9 mouse cellular contexts compared by ENCODE assay signal in the genomic region with DNA sequence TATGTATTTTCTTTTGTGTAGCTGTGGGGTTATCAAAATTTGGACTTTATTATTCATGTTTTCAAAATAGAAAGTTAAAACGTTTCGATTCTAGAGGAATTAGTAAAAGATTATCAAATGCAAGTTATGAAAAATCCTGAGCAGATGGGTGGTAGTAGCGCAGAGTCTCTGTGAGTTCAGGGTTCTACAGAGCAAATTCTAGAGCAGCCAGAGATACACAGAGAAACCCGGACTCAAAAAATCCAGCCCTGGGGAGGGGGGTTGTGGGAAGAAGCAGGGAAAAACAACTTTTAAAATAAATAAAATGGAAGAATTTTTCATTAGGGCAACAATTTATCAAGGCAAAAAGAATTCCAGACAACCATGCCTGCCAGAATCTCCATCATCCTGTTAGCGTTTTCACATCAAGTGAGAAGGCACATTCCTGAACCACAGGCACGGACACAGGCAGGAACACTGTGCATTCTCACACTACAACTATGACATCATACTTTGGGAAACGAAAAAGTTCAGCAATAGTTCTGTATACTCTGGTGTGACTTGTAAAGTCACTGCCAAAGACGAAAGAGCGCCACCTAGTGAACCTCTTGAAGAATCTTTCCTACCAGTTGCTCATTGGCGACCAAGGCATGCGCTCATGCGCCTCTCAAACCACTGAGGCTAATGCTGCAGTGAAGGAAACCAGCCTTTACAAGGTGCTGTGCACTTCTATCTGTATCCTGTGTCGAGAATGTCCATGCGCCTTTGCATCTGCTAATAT. TPM values are rescaled to one million over a fixed set of nuclear protein-coding genes. Genes with fewer than 3 reads are reported as not detected.
A peak's percentile ranks its signal among the peaks of the same experiment; 100 is the strongest.
DNase-seq lines count a peak whose midpoint lies in the region; ATAC-seq lines count a peak whose summit lies in the region.
"Had no signal": no experiment of that assay in that cellular context is flagged by ENCODE, and none has a peak within 500 bp of the region (broad histone marks: within the 10 kb centered on the region; RNA-seq: fewer than 3 reads in every experiment).

No protein-coding gene starts in this region.

- ATAC-seq in CD4-positive, CD25-positive, alpha-beta regulatory T cell, adult 4 months, result no peak
- ATAC-seq in forebrain, embryonic 15.5 days (replicated peaks), result peak; percentile 93

- WGBS in forebrain, embryonic 15.5 days, result 26% methylated on average over 14 of the region's 14 CpGs
- 26% methylated on average over 14 of the region's 14 CpGs for WGBS in hindbrain, embryonic 10.5 days

- no peak overlapping the region for H3K27ac ChIP-seq in forebrain, embryonic 15.5 days (replicated peaks)
- H3K27ac ChIP-seq in hindbrain, embryonic 10.5 days, result no peak overlapping the region

- H3K4me3 ChIP-seq in forebrain, embryonic 15.5 days, result no peak overlapping the region
- H3K4me3 ChIP-seq in hindbrain, embryonic 10.5 days, result no peak overlapping the region

- H3K27me3 ChIP-seq in forebrain, embryonic 15.5 days, result no peaks in the 10 kb centered on the region
- H3K27me3 ChIP-seq in hindbrain, embryonic 10.5 days (ENCODE audit: insufficient read depth, poor library complexity, severe bottlenecking), result no peaks in the 10 kb centered on the region

- no peaks in the 10 kb centered on the region for H3K36me3 ChIP-seq in forebrain, embryonic 15.5 days
- no peaks in the 10 kb centered on the region for H3K36me3 ChIP-seq in hindbrain, embryonic 10.5 days

- peak; percentile 0 for DNase-seq in CD4-positive, CD25-positive, alpha-beta regulatory T cell, adult 2 months (ENCODE audit: low read depth, low spot score)
- peak; percentile 56 for DNase-seq in cerebellum, adult 11-12 months
- DNase-seq in hindbrain, embryonic 10.5 days (ENCODE audit: low spot score), result peak; percentile 52
- DNase-seq in layer of hippocampus, postnatal 10 days (ENCODE audit: low spot score in 2 of 2), result peak; percentile 28 to 59
- peak; percentile 58 for DNase-seq in lung, postnatal 14 days
- peak; percentile 33 for DNase-seq in right cerebral cortex, postnatal 4 days

- no peak overlapping the region for H3K9ac ChIP-seq in forebrain, embryonic 15.5 days (replicated peaks)

- H3K9me3 ChIP-seq in forebrain, embryonic 15.5 days, result no peaks in the 10 kb centered on the region
- no peaks in the 10 kb centered on the region for H3K9me3 ChIP-seq in hindbrain, embryonic 10.5 days

- H3K4me2 ChIP-seq in forebrain, embryonic 15.5 days (replicated peaks), result no peak overlapping the region

- no peaks in the 10 kb centered on the region for H3K4me1 ChIP-seq in forebrain, embryonic 15.5 days
- no peaks in the 10 kb centered on the region for H3K4me1 ChIP-seq in hindbrain, embryonic 10.5 days (replicated peaks)

RNA-seq across cellular contexts. Expression of gene 4933415F23Rik, which starts 40.3 kb away (rescaled TPM):
- not detected for polyA plus RNA-seq in CD4-positive, CD25-positive, alpha-beta regulatory T cell, adult 4 months (2017; shearing (Covaris generic))
- not detected in 2 replicates for polyA plus RNA-seq in forebrain, embryonic 15.5 days (2015; fragmentation: Nextera tagmentation; extraction: Ambion mirVana)
- polyA plus RNA-seq in hindbrain, embryonic 10.5 days (2016; fragmentation: Nextera tagmentation; extraction: Ambion mirVana), result not detected in 2 replicates
- not detected for total RNA-seq in layer of hippocampus, postnatal 10 days (2021)
- polyA plus RNA-seq: C2C12 had no signal

Comparison
In these comparisons a context has a peak if more than half of its experiments do, and no peak if none do; other contexts are left out.
1. DNase-seq: peak in every context shown above with its lines; median percentile 58 in lung, postnatal 14 days; 56 in cerebellum, adult 11-12 months; 52 in hindbrain, embryonic 10.5 days; 44 in layer of hippocampus, postnatal 10 days; 33 in right cerebral cortex, postnatal 4 days; 0 in CD4-positive, CD25-positive, alpha-beta regulatory T cell, adult 2 months.